Mouse (Mus musculus) ES-Bruce4 (cell line): ENCODE results near the gene Flvcr1.

Experiments used
- CTCF ChIP-seq: IDR thresholded peaks from one replicate; pipeline ENCODE4 v1.8.1; 2011; ENCODE audit warnings: low read depth, low read length
- EP300 ChIP-seq: IDR thresholded peaks from 2 replicates; pipeline ENCODE4 v1.6.1; 2011; ENCODE audit warnings: low read depth, low read length; ENCODE audit not compliant: insufficient read depth
- POLR2A ChIP-seq: IDR thresholded peaks from one replicate; pipeline ENCODE4 v1.8.1; 2011; ENCODE audit warnings: low read length; ENCODE audit not compliant: insufficient read depth

DNA sequence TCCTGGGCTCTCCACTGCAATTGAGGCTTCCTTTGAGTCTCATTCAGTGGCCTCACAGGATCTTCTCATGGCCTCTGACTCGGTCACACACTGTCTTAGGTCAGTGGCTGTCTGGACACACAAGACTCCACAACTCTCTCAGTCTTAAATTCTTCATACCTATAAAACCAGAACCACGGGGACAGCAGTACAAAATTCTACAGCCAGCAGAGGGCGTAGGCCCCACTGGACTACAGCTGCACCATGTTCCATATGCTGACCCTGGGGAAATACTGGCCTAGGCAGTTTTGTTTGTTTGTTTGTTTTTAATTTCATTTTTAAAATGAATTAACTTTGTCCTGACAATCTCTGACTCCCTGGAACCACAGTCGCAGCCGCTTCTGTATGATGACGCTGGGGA lies 23.8 kb downstream of the Flvcr1 start:
- TF ChIP-seq CTCF (peak; percentile 67), POLR2A (no peak), EP300 (no peak)
